Comparison of ENCODE assay signal across 18 mouse cellular contexts in the genomic region with DNA sequence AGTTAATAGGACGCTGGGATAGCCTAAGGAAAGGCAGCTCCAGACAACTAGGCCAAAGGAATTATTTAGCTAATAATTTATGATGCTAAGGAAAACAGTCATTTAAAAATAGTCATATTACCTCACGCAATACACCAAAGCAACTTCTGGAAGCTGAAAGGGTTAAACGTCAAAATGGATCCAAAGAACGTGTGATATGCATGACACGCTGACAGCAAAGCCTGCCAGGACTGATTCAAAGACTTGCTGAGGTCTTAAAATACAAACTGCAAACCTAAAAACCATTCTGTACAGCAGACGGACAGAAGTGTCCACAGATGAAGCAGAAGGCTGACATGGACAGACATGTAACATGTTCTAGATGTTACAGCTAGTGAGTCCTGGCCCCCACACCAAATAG. TPM values are rescaled to one million over a fixed set of nuclear protein-coding genes. Genes with fewer than 3 reads are reported as not detected.
DNase-seq lines count a peak whose midpoint lies in the region; ATAC-seq and TF ChIP-seq lines count a peak whose summit lies in the region.
"Had no signal": no experiment of that assay in that cellular context is flagged by ENCODE, and none has a peak within 500 bp of the region (broad histone marks: within the 10 kb centered on the region; RNA-seq: fewer than 3 reads in every experiment).

No protein-coding gene starts in this region.

- TF ChIP-seq EP300 in lung, postnatal 0 days (IDR thresholded peaks at IDR 0.05) = no peak

- H3K36me3 ChIP-seq in heart, embryonic 12.5 days = 0 out of 2 replicates have a peak, but pooled peaks cover 5% of the 10 kb centered on the region
- no peaks in the 10 kb centered on the region for H3K36me3 ChIP-seq in kidney, embryonic 16.5 days (ENCODE audit: insufficient read depth, low read length)
- H3K36me3 ChIP-seq in lung, postnatal 0 days (ENCODE audit: insufficient read depth, low read length) = no peaks in the 10 kb centered on the region
- H3K36me3 ChIP-seq in small intestine, adult 2 months (ENCODE audit: control insufficient read depth, insufficient read depth, low read length) = peaks cover 17% of the 10 kb centered on the region
- H3K36me3 ChIP-seq: forebrain, embryonic 15.5 days; kidney, embryonic 15.5 days; limb, embryonic 12.5 days; midbrain, embryonic 12.5 days had no signal

- no peak for TF ChIP-seq CTCF in lung, postnatal 0 days (IDR thresholded peaks at IDR 0.05)
- TF ChIP-seq CTCF in small intestine, adult 2 months (IDR thresholded peaks at IDR 0.05; ENCODE audit: extremely low read depth, insufficient read length, insufficient replicate concordance, low read depth, low read length) = no peak

- WGBS in heart, embryonic 12.5 days = 52% methylated on average over 6 of the region's 6 CpGs
- 72% methylated on average over 6 of the region's 6 CpGs for WGBS in kidney, embryonic 16.5 days
- 49% methylated on average over 6 of the region's 6 CpGs for WGBS in lung, postnatal 0 days
- 69% methylated on average over 6 of the region's 6 CpGs for WGBS in small intestine, adult 2 months

- TF ChIP-seq POLR2A in small intestine, adult 2 months (IDR thresholded peaks at IDR 0.05; ENCODE audit: low read depth, low read length) = no peak

- peak overlapping the region; percentile 15; the same call in 1 of the 2 replicates for H3K27ac ChIP-seq in heart, embryonic 12.5 days (ENCODE audit: poor library complexity, severe bottlenecking)
- H3K27ac ChIP-seq in kidney, embryonic 16.5 days (ENCODE audit: low read length) = peak overlapping the region; percentile 45; the same call in 1 of the 2 replicates
- H3K27ac ChIP-seq in lung, postnatal 0 days (ENCODE audit: low read length) = peak overlapping the region; percentile 59
- peak overlapping the region; percentile 57; the same call in 1 of the 2 replicates for H3K27ac ChIP-seq in small intestine, adult 2 months (ENCODE audit: insufficient read depth, low read depth, low read length)
- H3K27ac ChIP-seq: forebrain, embryonic 15.5 days; hindbrain, postnatal 0 days; limb, embryonic 12.5 days; midbrain, embryonic 12.5 days had no signal

- no peaks in the 10 kb centered on the region for H3K27me3 ChIP-seq in heart, embryonic 12.5 days (replicated peaks)
- H3K27me3 ChIP-seq in kidney, embryonic 16.5 days (ENCODE audit: insufficient read depth, low read length) = no peaks in the 10 kb centered on the region
- H3K27me3 ChIP-seq in lung, postnatal 0 days (replicated peaks; ENCODE audit: insufficient read depth, low read length) = no peaks in the 10 kb centered on the region
- H3K27me3 ChIP-seq in small intestine, adult 2 months (ENCODE audit: control insufficient read depth, insufficient read depth, low read length) = no peaks in the 10 kb centered on the region
- H3K27me3 ChIP-seq: forebrain, embryonic 15.5 days; kidney, embryonic 15.5 days; limb, embryonic 12.5 days; midbrain, embryonic 12.5 days had no signal

- H3K4me2 ChIP-seq in heart, embryonic 12.5 days = no peak overlapping the region
- H3K4me2 ChIP-seq in kidney, embryonic 16.5 days (replicated peaks; ENCODE audit: low read depth, low read length) = no peak overlapping the region
- no peak overlapping the region for H3K4me2 ChIP-seq in lung, postnatal 0 days (replicated peaks; ENCODE audit: low read depth, low read length)
- H3K4me2 ChIP-seq: forebrain, embryonic 15.5 days; kidney, embryonic 15.5 days; limb, embryonic 12.5 days; midbrain, embryonic 12.5 days had no signal

- H3K4me3 ChIP-seq in heart, embryonic 12.5 days = no peak overlapping the region
- no peak overlapping the region for H3K4me3 ChIP-seq in kidney, embryonic 16.5 days (ENCODE audit: low read length)
- H3K4me3 ChIP-seq in lung, postnatal 0 days (ENCODE audit: low read depth, low read length) = no peak overlapping the region
- no peak overlapping the region for H3K4me3 ChIP-seq in small intestine, adult 2 months (ENCODE audit: low read depth, low read length)
- H3K4me3 ChIP-seq: forebrain, embryonic 15.5 days; kidney, embryonic 15.5 days; limb, embryonic 12.5 days; midbrain, embryonic 12.5 days had no signal

- no peaks in the 10 kb centered on the region for H3K9me3 ChIP-seq in heart, embryonic 12.5 days (replicated peaks)
- no peaks in the 10 kb centered on the region for H3K9me3 ChIP-seq in kidney, embryonic 16.5 days (ENCODE audit: low read length)
- H3K9me3 ChIP-seq in lung, postnatal 0 days (ENCODE audit: low read length) = no peaks in the 10 kb centered on the region
- H3K9me3 ChIP-seq: forebrain, embryonic 15.5 days; kidney, embryonic 15.5 days; limb, embryonic 12.5 days; midbrain, embryonic 12.5 days had no signal

- ATAC-seq in heart, embryonic 12.5 days (ENCODE audit: insufficient number of reproducible peaks, low FRiP score) = no peak
- no peak for ATAC-seq in kidney, embryonic 16.5 days (ENCODE audit: low FRiP score, low TSS enrichment)
- ATAC-seq in lung, postnatal 0 days = no peak
- ATAC-seq: forebrain, embryonic 15.5 days; hindbrain, postnatal 0 days had no signal

- no peak for DNase-seq in heart, postnatal 4 days
- DNase-seq in kidney, postnatal 25 days = no peak
- DNase-seq in lung, postnatal 0 days (ENCODE audit: low spot score) = peak; percentile 66
- DNase-seq in lung, adult 18-20 months = no peak
- no peak for DNase-seq in layer of hippocampus, adult 11-12 months (ENCODE audit: low spot score)
- DNase-seq: cerebellum, adult 11-12 months; cerebellum, postnatal 25 days; layer of hippocampus, adult 9-11 months; lung, postnatal 14 days; thymus, postnatal 14 days had no signal

- peaks cover 27% of the 10 kb centered on the region for H3K4me1 ChIP-seq in heart, embryonic 12.5 days (replicated peaks)
- peaks cover 10% of the 10 kb centered on the region for H3K4me1 ChIP-seq in kidney, embryonic 16.5 days (ENCODE audit: insufficient read depth, low read length)
- peaks cover 12% of the 10 kb centered on the region for H3K4me1 ChIP-seq in lung, postnatal 0 days (ENCODE audit: insufficient read depth, low read depth, low read length)
- H3K4me1 ChIP-seq in small intestine, adult 2 months (ENCODE audit: control insufficient read depth, insufficient read depth, insufficient read length, low read length) = peaks cover 40% of the 10 kb centered on the region
- H3K4me1 ChIP-seq: forebrain, embryonic 15.5 days; limb, embryonic 12.5 days had no signal

- no peak overlapping the region for H3K9ac ChIP-seq in heart, embryonic 12.5 days
- no peak overlapping the region for H3K9ac ChIP-seq in kidney, embryonic 16.5 days (replicated peaks; ENCODE audit: low read length)
- no peak overlapping the region for H3K9ac ChIP-seq in lung, postnatal 0 days (replicated peaks; ENCODE audit: low read depth)
- H3K9ac ChIP-seq: forebrain, embryonic 15.5 days; kidney, embryonic 15.5 days; limb, embryonic 12.5 days; midbrain, embryonic 12.5 days had no signal

RNA-seq across cellular contexts. Expression of a gene that starts 42.7 kb away (rescaled TPM):
- polyA plus RNA-seq in heart, embryonic 12.5 days (2016; fragmentation: Nextera tagmentation; extraction: Ambion mirVana) = 33.7 and 34.2 TPM in 2 replicates
- 10 to 100 TPM; 18.6 to 20.9 TPM for total RNA-seq in heart, postnatal 4 days (2021)
- 50.6 and 52.9 TPM in 2 replicates for polyA plus RNA-seq in kidney, embryonic 16.5 days (2015; fragmentation: Nextera tagmentation; extraction: Ambion mirVana)
- 33.9 and 35.1 TPM in 2 replicates for polyA plus RNA-seq in lung, postnatal 0 days (2015; fragmentation: Nextera tagmentation; extraction: Ambion mirVana)
- polyA plus RNA-seq in small intestine, adult 2 months (2012; rRNA removed) = 32.1 and 62.1 TPM in 2 replicates

RNA-seq across cellular contexts. Expression of a gene that starts 45.3 kb away (rescaled TPM):
- 3.5 and 3.9 TPM in 2 replicates for polyA plus RNA-seq in heart, embryonic 12.5 days (2016; fragmentation: Nextera tagmentation; extraction: Ambion mirVana)
- total RNA-seq in heart, postnatal 4 days (2021) = 1 to 10 TPM; 5.4 to 6.2 TPM
- polyA plus RNA-seq in kidney, embryonic 16.5 days (2015; fragmentation: Nextera tagmentation; extraction: Ambion mirVana) = 14.8 and 15.7 TPM in 2 replicates
- polyA plus RNA-seq in lung, postnatal 0 days (2015; fragmentation: Nextera tagmentation; extraction: Ambion mirVana) = 8.4 and 10.2 TPM in 2 replicates
- 207 and 241 TPM in 2 replicates for polyA plus RNA-seq in small intestine, adult 2 months (2012; rRNA removed)

Comparison
In these comparisons a context has a peak if more than half of its experiments do, and no peak if none do; other contexts are left out.
1. RNA of a gene that starts 45.3 kb away (polyA plus RNA-seq): 207 to 241 TPM in small intestine, adult 2 months; 14.8 to 15.7 TPM in kidney, embryonic 16.5 days, 8.4 to 10.2 TPM in lung, postnatal 0 days and 3.5 to 3.9 TPM in heart, embryonic 12.5 days; every median in the first group is over 10 times any median in the second.
2. Peak in every context shown above with its lines, with median percentiles within 50 percentile points of each other: H3K27ac ChIP-seq.